Comparison of ENCODE assay signal across 10 mouse cellular contexts in genomic region chr12:31567535-31567934, GRCm38 (mm10). TPM values are rescaled to one million over a fixed set of nuclear protein-coding genes. Genes with fewer than 3 reads are reported as not detected.
DNase-seq lines count a peak whose midpoint lies in the region; ATAC-seq and TF ChIP-seq lines count a peak whose summit lies in the region.
"Not testable (repeated sequence)": the region's sequence is repeated elsewhere in the genome, so short reads cannot be mapped to it uniquely, and the experiment has no call there.
"Had no signal": no experiment of that assay in that cellular context is flagged by ENCODE, and none has a peak within 500 bp of the region (broad histone marks: within the 10 kb centered on the region; RNA-seq: fewer than 3 reads in every experiment).

No protein-coding gene starts in this region.

- H3K27ac ChIP-seq in cortical plate, adult 2 months (ENCODE audit: insufficient read depth, low read length); gastrocnemius, adult 2 months; hindbrain, embryonic 14.5 days; kidney, embryonic 15.5 days; limb, embryonic 15.5 days; neural tube, embryonic 12.5 days: not testable (repeated sequence)

- 32% methylated on average over 10 of the region's 10 CpGs for WGBS in hindbrain, embryonic 14.5 days
- WGBS in kidney, embryonic 15.5 days, result 19% methylated on average over 10 of the region's 10 CpGs
- WGBS in limb, embryonic 15.5 days, result 18% methylated on average over 10 of the region's 10 CpGs
- WGBS in neural tube, embryonic 12.5 days, result 26% methylated on average over 10 of the region's 10 CpGs

- not testable (repeated sequence) for H3K4me1 ChIP-seq in cortical plate, adult 2 months (ENCODE audit: control insufficient read depth, insufficient read depth, low read length); hindbrain, embryonic 14.5 days (replicated peaks; ENCODE audit: control insufficient read depth, insufficient read depth, low read length); kidney, embryonic 15.5 days; limb, embryonic 15.5 days; neural tube, embryonic 12.5 days

- not testable (repeated sequence) for H3K9me3 ChIP-seq in hindbrain, embryonic 14.5 days (ENCODE audit: control insufficient read depth, low read length); kidney, embryonic 15.5 days (replicated peaks); limb, embryonic 15.5 days; neural tube, embryonic 12.5 days

- intact Hi-C loops in gastrocnemius, adult 2 months (cut with DNase I), result not testable (repeated sequence)

- TF ChIP-seq CTCF in cortical plate, adult 2 months (IDR thresholded peaks at IDR 0.05; ENCODE audit: extremely low read depth, insufficient read depth, low read length); gastrocnemius, adult 2 months (IDR thresholded peaks at IDR 0.05): not testable (repeated sequence)

- H3K4me3 ChIP-seq in cortical plate, adult 2 months (ENCODE audit: insufficient read depth, low read length), result peak overlapping the region; percentile 23
- H3K4me3 ChIP-seq in gastrocnemius, adult 2 months, result peak overlapping the region; percentile 48
- not testable (repeated sequence) for H3K4me3 ChIP-seq in hindbrain, embryonic 14.5 days (replicated peaks; ENCODE audit: low read length); neural tube, embryonic 12.5 days
- H3K4me3 ChIP-seq in kidney, embryonic 15.5 days (replicated peaks), result peak overlapping the region; percentile 28
- H3K4me3 ChIP-seq in limb, embryonic 15.5 days, result peak overlapping the region; percentile 23

- not testable (repeated sequence) for TF ChIP-seq POLR2A in cortical plate, adult 2 months (IDR thresholded peaks at IDR 0.05; ENCODE audit: extremely low read depth, insufficient read depth, low read length)

- peak overlapping the region; percentile 42 for H3K4me2 ChIP-seq in hindbrain, embryonic 14.5 days (replicated peaks)
- H3K4me2 ChIP-seq in kidney, embryonic 15.5 days, result peak overlapping the region; percentile 57
- peak overlapping the region; percentile 43 for H3K4me2 ChIP-seq in limb, embryonic 15.5 days
- peak overlapping the region; percentile 48 for H3K4me2 ChIP-seq in neural tube, embryonic 12.5 days (replicated peaks)

- not testable (repeated sequence) for H3K36me3 ChIP-seq in hindbrain, embryonic 14.5 days (replicated peaks; ENCODE audit: control insufficient read depth, insufficient read depth); kidney, embryonic 15.5 days; limb, embryonic 15.5 days; neural tube, embryonic 12.5 days

- not testable (repeated sequence) for H3K27me3 ChIP-seq in hindbrain, embryonic 14.5 days (ENCODE audit: control insufficient read depth, insufficient read depth, low read length); kidney, embryonic 15.5 days; limb, embryonic 15.5 days; neural tube, embryonic 12.5 days (replicated peaks)

- ATAC-seq in hindbrain, embryonic 14.5 days (ENCODE audit: low FRiP score); limb, embryonic 15.5 days (ENCODE audit: insufficient number of reproducible peaks, low FRiP score, low TSS enrichment, low read depth): not testable (repeated sequence)
- ATAC-seq in kidney, embryonic 15.5 days (replicated peaks; ENCODE audit: low FRiP score), result 0 out of 2 replicates have a peak, but pooled peaks have one; percentile 15
- 0 out of 2 replicates have a peak, but pooled peaks have one; percentile 29 for ATAC-seq in neural tube, embryonic 12.5 days (ENCODE audit: low FRiP score, low read depth)

- not testable (repeated sequence) for H3K9ac ChIP-seq in hindbrain, embryonic 14.5 days; kidney, embryonic 15.5 days; limb, embryonic 15.5 days; neural tube, embryonic 12.5 days

- DNase-seq in gastrocnemius, adult 2 months; hindbrain, embryonic 14.5 days (ENCODE audit: low spot score): not testable (repeated sequence)
- DNase-seq in lung, postnatal 14 days, result peak; percentile 11
- DNase-seq in urinary bladder, postnatal 36 days (ENCODE audit: low spot score in 2 of 2), result peak; percentile 14 to 28

RNA-seq across cellular contexts. Expression of gene Slc26a4, which starts 7.8 kb away (rescaled TPM):
- 3.5 and 4.5 TPM in 2 replicates for polyA plus RNA-seq in cortical plate, adult 2 months (2012; rRNA removed)
- not detected for total RNA-seq in gastrocnemius, adult 2 months (2021)
- polyA plus RNA-seq in hindbrain, embryonic 14.5 days (2014; fragmentation: Nextera tagmentation; extraction: Ambion mirVana), result not detected in 2 replicates
- polyA plus RNA-seq in kidney, embryonic 15.5 days (2015; fragmentation: Nextera tagmentation; extraction: Ambion mirVana), result 0.77 and 0.99 TPM in 2 replicates
- polyA plus RNA-seq in limb, embryonic 15.5 days (2015; fragmentation: Nextera tagmentation; extraction: Ambion mirVana), result 0.05 TPM in 1 of 2 replicates, not detected in the other
- polyA plus RNA-seq in neural tube, embryonic 12.5 days (2016; fragmentation: Nextera tagmentation; extraction: Ambion mirVana), result 0.06 TPM in 1 of 2 replicates, not detected in the other
- total RNA-seq: ES-E14; megakaryocyte progenitor cell, adult 5-6 weeks had no signal
